Mouse (Mus musculus) C2C12 (cell line): ENCODE measurements around the gene Gpx1. TPM values are rescaled to one million over a fixed set of nuclear protein-coding genes. Genes with fewer than 3 reads are reported as not detected.
"Not testable (repeated sequence)": the region's sequence is repeated elsewhere in the genome, so short reads cannot be mapped to it uniquely, and the experiment has no call there.

Source experiments
- H3K27me3 ChIP-seq: one replicate; pipeline ENCODE4 v1.6.1; 2011; ENCODE audit not compliant: control insufficient read depth, insufficient read depth, insufficient read length
- H3K36me3 ChIP-seq: one replicate; pipeline ENCODE4 v1.6.1; 2011; ENCODE audit not compliant: control insufficient read depth, insufficient read depth
- H3K4me3 ChIP-seq: one replicate; pipeline ENCODE4 v1.5.1; 2011; ENCODE audit warnings: mild to moderate bottlenecking, control low read depth; ENCODE audit not compliant: poor library complexity, insufficient read depth, severe bottlenecking
- H3K79me2 ChIP-seq: one replicate; pipeline ENCODE4 v1.6.1; 2011; ENCODE audit not compliant: control insufficient read depth, insufficient read depth
- H3K79me3 ChIP-seq: one replicate; pipeline ENCODE4 v1.6.1; 2011; ENCODE audit warnings: low read depth, control low read depth
- H3ac ChIP-seq: one replicate; pipeline ENCODE3; 2011; ENCODE audit warnings: low read depth; ENCODE audit not compliant: control insufficient read depth, insufficient read length
- CEBPB ChIP-seq: IDR thresholded peaks from one replicate; pipeline ENCODE4 v1.6.1; 2011; ENCODE audit warnings: low read depth, mild to moderate bottlenecking, control low read depth, moderate library complexity
- CTCF ChIP-seq: IDR thresholded peaks from one replicate; pipeline ENCODE4 v1.5.1; 2011; ENCODE audit not compliant: control insufficient read depth, insufficient read depth, insufficient read length
- FOSL1 ChIP-seq: IDR thresholded peaks from one replicate; pipeline ENCODE4 v1.8.0; 2011; ENCODE audit warnings: mild to moderate bottlenecking, low read length; ENCODE audit not compliant: poor library complexity, insufficient read depth, severe bottlenecking
- MAX ChIP-seq: IDR thresholded peaks from one replicate; pipeline ENCODE4 v1.6.1; 2011; ENCODE audit warnings: mild to moderate bottlenecking, control low read depth
- MYOD1 ChIP-seq: IDR thresholded peaks from one replicate; pipeline ENCODE4 v1.6.1; 2011; ENCODE audit warnings: low read depth; ENCODE audit not compliant: control insufficient read depth, insufficient read length
- MYOG ChIP-seq: IDR thresholded peaks from one replicate; pipeline ENCODE4 v1.6.1; 2011; ENCODE audit not compliant: control insufficient read depth, insufficient read length; ENCODE audit errors: extremely low read depth
- USF1 ChIP-seq: IDR thresholded peaks from one replicate; pipeline ENCODE4 v1.6.1; 2011; ENCODE audit warnings: low read depth, mild to moderate bottlenecking, control low read depth, moderate library complexity
- polyA plus RNA-seq: library from polyadenylated mRNA; unstranded; fragments of >200 nt; fragmentation: generic; extraction: Trizol; gene quantifications from one replicate; pipeline ENCODE4 v1.2.1, GENCODE M21; 2012; ENCODE audit warnings: missing spikeins

The Gpx1 gene
- polyA plus RNA-seq, 1 experiment = 667 TPM

GRCm38 (mm10) chr9:108307021-108307807 lies 31.5 kb upstream of the Gpx1 start:
- Histone ChIP-seq H3K4me3 (peak overlapping the region; percentile 73), H3K79me3 (peaks cover 63% of the 10 kb centered on the region), H3K79me2 (peaks cover 85% of the 10 kb centered on the region), H3K27me3 (no peaks in the 10 kb centered on the region), H3K36me3 (peaks cover 22% of the 10 kb centered on the region), H3ac (peak overlapping the region; percentile 88)
- TF ChIP-seq CEBPB (no peak), USF1 (peak; percentile 97)

- Histone ChIP-seq H3K27me3 (no peaks in the 10 kb centered on the region), H3K79me3 (peaks cover 71% of the 10 kb centered on the region), H3K79me2 (peaks cover 94% of the 10 kb centered on the region), H3ac (no peak overlapping the region), H3K36me3 (peaks cover 19% of the 10 kb centered on the region), H3K4me3 (peak overlapping the region; percentile 73)
- no peak for TF ChIP-seq CEBPB
- no peak for TF ChIP-seq USF1
- no peak for TF ChIP-seq MYOG
- TF ChIP-seq CTCF = no peak
- no peak for TF ChIP-seq FOSL1
- no peak for TF ChIP-seq MYOD1
- no peak for TF ChIP-seq MAX
Observed at GRCm38 (mm10) chr9:108308141-108308540, 30.6 kb upstream of the Gpx1 start.

GRCm38 (mm10) chr9:108317572-108317971 lies 21.1 kb upstream of the Gpx1 start:
- H3K36me3 ChIP-seq = peaks cover 36% of the 10 kb centered on the region

GRCm38 (mm10) chr9:108318462-108318861 lies 20.2 kb upstream of the Gpx1 start:
- Histone ChIP-seq H3K79me2 (peaks cover 100% of the 10 kb centered on the region), H3K79me3 (peaks cover 97% of the 10 kb centered on the region), H3ac (no peak overlapping the region), H3K4me3 (no peak overlapping the region), H3K27me3 (no peaks in the 10 kb centered on the region), H3K36me3 (peaks cover 44% of the 10 kb centered on the region)
- TF ChIP-seq MAX = no peak
- TF ChIP-seq MYOD1 = no peak
- TF ChIP-seq CEBPB = no peak
- no peak for TF ChIP-seq USF1
- TF ChIP-seq CTCF = no peak
- TF ChIP-seq FOSL1 = no peak
- no peak for TF ChIP-seq MYOG

More at GRCm38 (mm10) chr9:108317572-108317971, 21.1 kb upstream of the Gpx1 start:
- no peak for TF ChIP-seq CEBPB
- TF ChIP-seq CTCF = no peak
- Histone ChIP-seq H3K4me3 (no peak overlapping the region), H3K27me3 (no peaks in the 10 kb centered on the region), H3ac (no peak overlapping the region), H3K79me2 (peaks cover 100% of the 10 kb centered on the region), H3K79me3 (peaks cover 96% of the 10 kb centered on the region)

- Histone ChIP-seq H3K79me2 (peaks cover 100% of the 10 kb centered on the region), H3K36me3 (peaks cover 47% of the 10 kb centered on the region), H3K79me3 (peaks cover 98% of the 10 kb centered on the region)
- not testable (repeated sequence) for H3K27me3 ChIP-seq, H3ac ChIP-seq, H3K4me3 ChIP-seq
Observed at GRCm38 (mm10) chr9:108322054-108322453, 16.6 kb upstream of the Gpx1 start.

GRCm38 (mm10) chr9:108324784-108325183 lies 13.9 kb upstream of the Gpx1 start:
- no peak for TF ChIP-seq FOSL1
- no peak for TF ChIP-seq MAX
- no peak for TF ChIP-seq CEBPB
- TF ChIP-seq CTCF = no peak
- no peak for TF ChIP-seq MYOD1
- no peak for TF ChIP-seq USF1
- no peak for TF ChIP-seq MYOG
- Histone ChIP-seq H3K4me3 (no peak overlapping the region), H3K79me2 (peaks cover 100% of the 10 kb centered on the region), H3K27me3 (no peaks in the 10 kb centered on the region), H3K36me3 (peaks cover 58% of the 10 kb centered on the region), H3K79me3 (peaks cover 89% of the 10 kb centered on the region), H3ac (no peak overlapping the region)
